Mouse (Mus musculus): Measurements from ENCODE around the gene March8. TPM values are rescaled to one million over a fixed set of nuclear protein-coding genes. Genes with fewer than 3 reads are reported as not detected.

The March8 gene
- total and polyA plus RNA-seq, 3 experiments: 52.9 to 81.0 (median 69.4) TPM

Other genes with a start within 250 kb of the March8 start
- gene Tmcc1, start 144.5 kb upstream of the March8 start, total RNA-seq (2021): 10 to 100 TPM; 20.7 to 24.1 TPM
- gene Tmcc1, start 144.5 kb upstream of the March8 start, polyA plus RNA-seq (2012; rRNA removed): 4.0 and 4.3 TPM in 2 replicates
- 10 to 100 TPM; 44.2 to 45.8 TPM for gene Washc2, start 130.0 kb upstream of the March8 start, total RNA-seq (2021)
- 44.6 and 51.4 TPM in 2 replicates for gene Washc2, start 130.0 kb upstream of the March8 start, polyA plus RNA-seq (2012; rRNA removed)
- gene Zfand4, start 73.8 kb upstream of the March8 start, total RNA-seq (2021): 1 to 10 TPM in 1 of 2 experiments, under 1 TPM in 1; 0.93 to 1.7 TPM
- 0.12 and 0.21 TPM in 2 replicates for gene Zfand4, start 73.8 kb upstream of the March8 start, polyA plus RNA-seq (2012; rRNA removed)
- gene Alox5, start 123.2 kb downstream of the March8 start, total RNA-seq (2021): 1 to 10 TPM; 1.3 to 2.2 TPM
- 1.4 and 1.8 TPM in 2 replicates for gene Alox5, start 123.2 kb downstream of the March8 start, polyA plus RNA-seq (2012; rRNA removed)
- not detected for gene Olfr211, start 151.1 kb downstream of the March8 start, total RNA-seq (2021)
- gene Olfr211, start 151.1 kb downstream of the March8 start, polyA plus RNA-seq (2012; rRNA removed): not detected in 2 replicates
- gene Olfr212, start 168.5 kb downstream of the March8 start, total RNA-seq (2021): under 1 TPM in 1 of 2 experiments, not detected in 1; 0.21 TPM
- gene Olfr212, start 168.5 kb downstream of the March8 start, polyA plus RNA-seq (2012; rRNA removed): not detected in 2 replicates
- gene Olfr213, start 200.4 kb downstream of the March8 start, total RNA-seq (2021): not detected
- gene Olfr213, start 200.4 kb downstream of the March8 start, polyA plus RNA-seq (2012; rRNA removed): not detected in 2 replicates
- 1 to 10 TPM; 2.2 to 3.0 TPM for gene Gm5580, start 213.1 kb downstream of the March8 start, total RNA-seq (2021)
- gene Gm5580, start 213.1 kb downstream of the March8 start, polyA plus RNA-seq (2012; rRNA removed): 0.09 TPM in 1 of 2 replicates, not detected in the other
- not detected for gene Olfr214, start 216.2 kb downstream of the March8 start, total RNA-seq (2021)
- not detected in 2 replicates for gene Olfr214, start 216.2 kb downstream of the March8 start, polyA plus RNA-seq (2012; rRNA removed)
- not detected for gene Olfr215, start 246.2 kb downstream of the March8 start, total RNA-seq (2021)
- gene Olfr215, start 246.2 kb downstream of the March8 start, polyA plus RNA-seq (2012; rRNA removed): not detected in 2 replicates

All from adrenal gland, adult 2 months (tissue).